Mouse (Mus musculus) stomach, postnatal 0 days (tissue): ENCODE measurements around the gene Ptch1.

ENCODE experiments used
- CTCF ChIP-seq: IDR thresholded peaks from 2 replicates; pipeline ENCODE4 v1.5.1; 2016; ENCODE audit warnings: antibody characterized with exemption, low read depth, mild to moderate bottlenecking, moderate library complexity
- EP300 ChIP-seq: optimal IDR thresholded peaks from 2 replicates; pipeline ENCODE3; 2016; ENCODE audit warnings: antibody characterized with exemption

DNA sequence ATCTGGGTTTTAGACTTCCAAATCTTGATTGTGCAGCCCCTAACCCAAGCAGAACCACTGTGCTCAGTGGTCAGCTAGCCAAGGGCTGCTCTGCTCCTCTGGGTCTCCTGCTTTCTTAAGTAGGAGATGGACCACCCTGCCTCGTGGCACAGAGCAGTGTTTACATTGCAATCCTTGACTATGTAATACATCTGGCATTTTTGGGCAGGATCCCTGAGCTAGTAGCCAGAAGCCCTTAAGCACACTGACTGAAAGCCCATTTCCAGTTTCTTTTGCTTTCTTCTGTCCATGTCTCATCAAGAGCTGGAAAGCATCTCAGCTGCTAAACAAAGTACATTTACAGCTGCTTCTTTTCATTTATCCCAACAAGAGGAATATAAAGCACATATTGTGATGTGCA, 17.0 kb downstream of the Ptch1 start:
- TF ChIP-seq EP300 (no peak), CTCF (no peak)
